Mouse (Mus musculus) lung, adult 2 months (tissue): Measurements from ENCODE around the gene Gnb5.

Experiments used
- CTCF ChIP-seq: fragments of 200-500 bp; IDR thresholded peaks from 2 replicates; pipeline ENCODE4 v1.5.1; 2011; ENCODE audit warnings: mild to moderate bottlenecking, low read length, control low read depth; ENCODE audit not compliant: insufficient read depth
- POLR2A ChIP-seq: fragments of 200-500 bp; IDR thresholded peaks from 2 replicates; pipeline ENCODE4 v1.6.1; 2011; ENCODE audit warnings: low read depth, mild to moderate bottlenecking, control low read depth, low read length, borderline replicate concordance; ENCODE audit errors: extremely low read depth

- TF ChIP-seq CTCF (no peak), POLR2A (no peak)
Measured at GRCm38 (mm10) chr9:75353094-75353493, 47.0 kb downstream of the Gnb5 start.
